Mouse (Mus musculus) cerebellum, adult 2 months (tissue): ENCODE measurements around the gene Yy2. TPM values are rescaled to one million over a fixed set of nuclear protein-coding genes. Genes with fewer than 3 reads are reported as not detected.
A peak's percentile ranks its signal among the peaks of the same experiment; 100 is the strongest.

ENCODE experiments used
- DNase-seq, 2 experiments: peaks; one replicate each; pipeline ENCODE4 v3.0.0; 2021
- H3K27ac ChIP-seq: fragments of 200-500 bp; 2 replicates; pipeline ENCODE4 v1.5.1; 2012; ENCODE audit warnings: low read length, control low read depth, inconsistent platforms; ENCODE audit not compliant: insufficient read depth
- H3K27me3 ChIP-seq: fragments of 200-500 bp; 2 replicates; pipeline ENCODE4 v1.6.1; 2012; ENCODE audit warnings: inconsistent platforms, mild to moderate bottlenecking, low read length, moderate library complexity; ENCODE audit not compliant: control insufficient read depth, insufficient read depth
- H3K4me1 ChIP-seq: fragments of 200-500 bp; 2 replicates; pipeline ENCODE4 v1.6.1; 2011; ENCODE audit warnings: low read length; ENCODE audit not compliant: control insufficient read depth, insufficient read depth
- H3K4me3 ChIP-seq: fragments of 200-500 bp; replicated peaks from 2 replicates; pipeline ENCODE3; 2011; ENCODE audit warnings: mild to moderate bottlenecking, low read depth, low read length, control low read depth; ENCODE audit not compliant: insufficient read depth
- CTCF ChIP-seq: fragments of 200-500 bp; IDR thresholded peaks from 2 replicates; pipeline ENCODE4 v1.5.1; 2011; ENCODE audit warnings: low read depth, mild to moderate bottlenecking, control low read depth, low read length, moderate library complexity, borderline replicate concordance; ENCODE audit not compliant: insufficient read depth
- POLR2A ChIP-seq: fragments of 200-500 bp; IDR thresholded peaks from 2 replicates; pipeline ENCODE4 v1.6.1; 2011; ENCODE audit warnings: low read length, control low read depth, borderline replicate concordance; ENCODE audit not compliant: insufficient read depth
- WGBS: fragments of 180-500 bp; shearing (Covaris S2); methylation state at CpG from one replicate; pipeline ENCODE4 v1.1.7; 2018; 5-methylcytosine and 5-hydroxymethylcytosine counted together
- polyA plus RNA-seq: library from polyadenylated mRNA; depleted of rRNA; stranded (reverse); fragments of >200 nt; gene quantifications from 2 replicates; pipeline ENCODE4 v1.2.3, GENCODE M21; 2012; rRNA removed

Gene Yy2
- polyA plus RNA-seq: not detected in 2 replicates

DNA sequence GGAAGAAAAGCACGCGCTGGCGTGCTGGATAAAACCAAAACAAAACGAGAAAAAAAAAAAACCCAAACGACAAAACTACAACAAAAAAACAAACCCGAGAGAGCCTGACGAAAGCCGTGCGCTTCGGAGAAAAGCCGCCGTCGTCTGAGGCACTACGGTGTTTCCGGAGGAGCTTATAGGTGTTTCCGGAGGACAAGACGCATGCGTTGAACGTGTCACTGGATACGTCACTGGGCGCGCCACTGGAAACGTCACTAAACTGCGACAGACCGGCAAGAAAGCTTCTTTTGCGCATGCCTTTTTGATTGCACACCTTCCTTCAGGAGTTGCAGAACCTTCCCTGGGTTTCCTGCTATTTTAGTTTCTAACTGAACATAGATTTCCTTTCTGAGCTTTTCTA, at the start of gene Yy2:
Gene Yy2 (minus strand): TSS at position 146 of the 400 bp plus-strand sequence.
- WGBS: 91% methylated on average over 26 of the region's 26 CpGs
- no peak within 1 kb of the TSS for H3K4me3 ChIP-seq
- H3K27ac ChIP-seq: no peak within 1 kb of the TSS
- DNase-seq: no peak
- H3K27me3 ChIP-seq: no peaks in the 10 kb centered on the region
- TF ChIP-seq CTCF: no peak
- no peak for TF ChIP-seq POLR2A
- no peaks in the 10 kb centered on the region for H3K4me1 ChIP-seq

DNA sequence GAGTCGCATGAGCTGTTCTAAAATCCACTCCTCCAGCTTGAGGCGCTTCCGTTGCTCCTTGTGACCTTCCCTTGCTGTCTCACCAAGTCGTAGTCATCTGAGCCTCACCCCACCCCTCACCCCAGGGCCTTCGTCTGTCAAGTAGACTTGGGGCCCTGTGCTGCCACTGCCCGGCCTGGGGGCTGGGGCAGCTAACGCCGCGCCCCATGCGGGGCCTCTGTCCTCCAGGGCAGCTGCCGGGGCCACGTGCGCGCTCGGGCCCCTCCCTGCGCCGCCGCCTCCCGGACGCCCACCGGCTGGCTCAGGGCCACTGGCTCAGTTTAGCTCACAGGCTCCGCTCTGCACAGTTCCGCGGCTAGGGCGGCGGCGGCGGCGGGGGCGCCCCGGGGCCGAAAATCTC, 44.1 kb upstream of the Yy2 start:
- no peaks in the 10 kb centered on the region for H3K27me3 ChIP-seq
- no peak overlapping the region for H3K4me3 ChIP-seq
- DNase-seq: no peak
- no peak overlapping the region for H3K27ac ChIP-seq
- H3K4me1 ChIP-seq: no peaks in the 10 kb centered on the region
- WGBS: 25% methylated on average over 32 of the region's 32 CpGs
- TF ChIP-seq CTCF: no peak
- TF ChIP-seq POLR2A: no peak

DNA sequence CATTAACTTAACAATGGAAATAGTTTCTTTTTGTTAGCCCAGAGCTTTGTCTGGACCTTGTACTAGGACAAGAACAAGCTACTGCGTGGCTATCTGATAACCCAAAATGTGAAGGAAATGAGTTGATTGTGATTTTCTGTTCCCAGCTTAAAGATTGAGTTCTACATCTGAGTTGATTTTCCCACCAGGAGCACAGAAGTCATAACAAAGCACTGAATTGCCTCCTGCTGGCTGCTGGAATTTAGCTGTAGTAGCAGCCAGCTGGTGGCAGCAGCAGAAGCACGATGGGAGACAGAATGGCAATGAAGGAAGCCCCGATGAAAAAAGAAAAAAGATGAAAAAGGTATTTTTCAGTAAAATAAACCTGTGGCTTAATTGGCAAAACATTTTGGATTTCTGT, 32.7 kb upstream of the Yy2 start:
- WGBS: 5% methylated on average over 3 of the region's 3 CpGs

DNA sequence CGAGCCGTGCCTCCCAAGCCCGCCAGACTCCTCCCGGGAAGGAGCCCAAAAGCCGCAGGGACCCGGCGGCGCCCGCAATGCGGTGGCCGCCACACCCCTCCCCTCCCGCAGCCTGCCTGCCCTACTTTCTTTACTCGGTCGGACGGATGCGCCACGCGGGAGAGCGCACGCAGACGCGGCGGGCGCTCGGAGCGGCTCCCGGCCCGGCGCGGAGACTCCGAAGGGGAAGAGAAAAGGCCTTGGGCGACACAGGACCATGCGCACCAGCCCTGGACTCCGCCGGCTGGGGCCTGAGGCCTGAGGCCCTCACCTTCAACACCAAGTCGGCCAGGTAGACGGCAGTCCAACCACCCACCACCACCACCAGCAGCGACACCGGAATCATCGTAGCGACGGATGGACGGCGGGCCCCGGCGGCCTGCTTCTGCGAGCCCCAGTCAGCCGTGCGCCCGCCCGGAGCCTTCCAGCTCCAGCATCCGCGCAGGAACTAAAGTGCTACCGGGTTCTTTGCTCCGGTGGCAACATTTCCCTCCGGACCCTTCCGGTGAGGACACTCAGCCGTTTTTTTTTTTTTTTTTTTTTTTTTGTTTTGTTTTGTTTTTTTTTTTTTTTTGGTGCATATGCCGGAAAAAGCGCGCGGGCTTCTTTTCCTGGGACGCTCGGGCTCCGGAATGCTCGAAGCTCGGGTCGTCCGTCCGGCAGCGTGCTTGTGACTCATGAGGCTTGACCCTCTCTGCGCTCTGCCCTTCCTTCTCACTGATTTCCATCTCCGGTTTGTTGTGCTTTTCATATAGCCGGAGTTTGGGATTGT, 29.6 kb upstream of the Yy2 start, which contains the start of gene Mbtps2:
Gene Mbtps2 (minus strand): TSS at position 530 of the 811 bp plus-strand sequence.
- WGBS: 10% methylated on average over 69 of the region's 74 CpGs
- peak within 1 kb of the TSS; percentile 100 for H3K27ac ChIP-seq
- H3K4me1 ChIP-seq: no peaks in the 10 kb centered on the region
- DNase-seq: peak; percentile 82 to 83
- H3K27me3 ChIP-seq: no peaks in the 10 kb centered on the region
- TF ChIP-seq CTCF (no peak), POLR2A (peak; percentile 28; the same call in 1 of the 2 replicates)
- peak within 1 kb of the TSS; percentile 98 for H3K4me3 ChIP-seq

More for the DNA sequence above, 32.7 kb upstream of the Yy2 start:
- TF ChIP-seq CTCF: no peak; the same call in 1 of the 2 replicates
- no peak for TF ChIP-seq POLR2A
- DNase-seq: peak; percentile 40 to 69
- no peak overlapping the region for H3K27ac ChIP-seq
- no peak overlapping the region for H3K4me3 ChIP-seq
- H3K27me3 ChIP-seq: no peaks in the 10 kb centered on the region
- H3K4me1 ChIP-seq: no peaks in the 10 kb centered on the region

DNA sequence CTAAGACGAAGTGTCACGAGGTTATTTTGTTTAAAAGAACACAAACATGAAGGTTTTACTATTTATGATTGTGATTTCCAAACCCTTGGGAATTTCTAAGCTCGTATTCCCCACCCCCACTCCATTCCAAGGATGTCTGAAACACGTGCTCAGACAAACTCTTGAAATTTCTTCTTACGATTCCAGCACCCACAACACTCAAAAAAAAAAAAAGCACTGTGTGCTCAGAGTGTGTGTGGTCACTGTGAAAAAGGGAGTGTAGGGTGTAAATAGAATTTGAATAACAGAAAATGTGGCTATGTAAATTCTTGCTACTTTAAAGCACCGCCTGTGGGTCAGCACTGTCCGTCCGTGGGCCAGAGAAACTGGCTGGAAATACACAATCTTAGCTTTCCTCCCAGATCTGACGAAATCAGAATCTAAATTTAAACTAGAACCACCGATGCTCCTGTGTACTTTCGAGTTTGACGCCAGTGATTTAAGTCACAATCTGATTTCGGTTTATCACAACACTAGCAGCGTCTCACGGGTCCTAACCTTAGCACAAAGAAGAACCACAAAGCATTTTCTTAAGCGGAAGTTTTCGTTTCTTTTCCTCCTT, 28.9 kb upstream of the Yy2 start:
- Histone ChIP-seq H3K4me1 (no peaks in the 10 kb centered on the region), H3K27me3 (no peaks in the 10 kb centered on the region), H3K27ac (peak overlapping the region; percentile 100; the same call in 1 of the 2 replicates), H3K4me3 (peak overlapping the region; percentile 98)
- TF ChIP-seq POLR2A (no peak), CTCF (no peak)
- DNase-seq: no peak
- 4% methylated on average over 17 of the region's 17 CpGs for WGBS

DNA sequence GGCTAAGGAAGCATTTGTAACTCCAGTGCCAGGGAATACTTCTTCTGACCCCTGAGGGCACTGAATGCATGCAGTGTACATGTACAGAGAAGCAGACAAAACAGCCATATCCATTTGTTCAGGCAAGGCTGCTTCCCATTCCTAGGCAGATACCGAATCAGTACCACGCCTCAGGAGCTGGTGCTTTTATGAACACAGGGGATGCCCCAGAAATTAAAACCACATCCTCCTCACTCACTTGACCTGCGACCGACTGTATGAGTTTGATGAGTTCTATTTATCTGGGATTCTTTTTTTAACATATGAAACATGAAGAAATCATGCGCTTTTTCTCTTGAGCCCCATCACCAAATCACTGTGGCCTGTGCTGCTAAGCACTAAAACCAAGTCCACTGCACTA, 28.0 kb upstream of the Yy2 start:
- Histone ChIP-seq H3K4me3 (no peak overlapping the region), H3K27me3 (no peaks in the 10 kb centered on the region), H3K4me1 (no peaks in the 10 kb centered on the region), H3K27ac (no peak overlapping the region; the same call in 1 of the 2 replicates)
- TF ChIP-seq CTCF: no peak
- no peak for TF ChIP-seq POLR2A
- 67% methylated on average over 5 of the region's 5 CpGs for WGBS
- peak in 1 of 2 experiments; percentile 20 for DNase-seq

DNA sequence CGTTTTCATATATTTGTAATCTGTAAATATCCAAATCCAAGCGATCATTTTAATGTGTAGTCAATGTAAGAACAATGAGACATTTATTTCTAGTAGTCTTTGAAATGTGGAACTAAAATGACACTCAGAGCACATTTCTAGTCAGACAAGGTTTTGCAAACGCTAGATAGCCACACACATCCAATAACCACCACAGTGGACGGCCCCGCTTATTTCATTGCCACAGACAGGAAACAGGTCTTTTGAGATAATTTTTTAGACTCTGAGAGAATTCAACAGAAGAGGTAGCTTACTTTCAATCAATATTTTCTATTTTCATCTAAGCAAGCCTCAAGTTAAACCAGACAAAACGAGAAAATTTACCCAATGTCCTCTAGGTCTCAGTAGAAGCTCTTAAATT, 27.1 kb upstream of the Yy2 start:
- H3K27ac ChIP-seq: no peak overlapping the region
- no peak for DNase-seq
- no peak overlapping the region for H3K4me3 ChIP-seq
- TF ChIP-seq POLR2A (no peak), CTCF (no peak)
- no peaks in the 10 kb centered on the region for H3K27me3 ChIP-seq
- 89% methylated on average over 6 of the region's 6 CpGs for WGBS
- H3K4me1 ChIP-seq: no peaks in the 10 kb centered on the region

DNA sequence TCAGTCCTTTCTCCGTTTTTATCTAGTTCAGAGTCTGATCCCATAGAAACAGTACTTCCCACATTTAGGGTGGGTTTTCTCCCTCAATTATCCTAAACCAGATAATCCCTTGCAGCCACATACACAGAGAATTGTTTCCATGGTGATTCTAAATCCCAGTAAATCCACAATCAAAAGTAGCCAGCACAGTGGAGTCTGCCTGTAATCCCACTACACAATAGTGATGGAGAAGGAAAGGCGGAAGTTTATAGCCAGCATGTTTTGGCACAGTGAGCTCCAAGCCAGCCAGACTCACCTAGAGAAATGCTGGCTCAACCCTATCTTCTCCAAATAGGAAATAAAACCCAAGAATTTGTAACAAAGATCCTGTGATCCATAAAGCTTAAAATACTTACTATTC, 25.8 kb upstream of the Yy2 start:
- 40% methylated on average over 2 of the region's 2 CpGs for WGBS
- no peak overlapping the region for H3K4me3 ChIP-seq
- no peaks in the 10 kb centered on the region for H3K4me1 ChIP-seq
- DNase-seq: no peak
- no peak overlapping the region for H3K27ac ChIP-seq
- no peaks in the 10 kb centered on the region for H3K27me3 ChIP-seq
- no peak for TF ChIP-seq POLR2A
- no peak for TF ChIP-seq CTCF
